Mouse (Mus musculus) Patski (cell line): ENCODE data around the gene Coq5. TPM values are rescaled to one million over a fixed set of nuclear protein-coding genes. Genes with fewer than 3 reads are reported as not detected.

Experiments used
- ATAC-seq: fragments of 100-300 bp; one replicate; pipeline ENCODE4 v1.8.0; 2021
- CTCF ChIA-PET: fragments of 350-600 bp; sonication (Branson Sonifier 250); formaldehyde crosslinking; loops from one replicate; lab custom pipeline; 2022; ENCODE audit warnings: inconsistent platforms; lab: Charles Lee
- POLR2A ChIA-PET: fragments of 350-600 bp; sonication (Branson Sonifier 250); formaldehyde crosslinking; loops from one replicate; lab custom pipeline; 2022; ENCODE audit warnings: antibody characterized with exemption, inconsistent platforms; lab: Charles Lee
- DNase-seq: peaks from one replicate; pipeline ENCODE4 v3.0.0-alpha.2; 2011; ENCODE audit warnings: low read depth, low spot score
- H3K27me3 ChIP-seq: fragments of 371-371 bp; one replicate; pipeline ENCODE4 v1.5.1; 2021
- CTCF ChIP-seq: fragments of 100-300 bp; IDR thresholded peaks from one replicate; pipeline ENCODE4 v1.5.1; 2021
- in situ Hi-C: fragments of 300-500 bp; cut with MboI; formaldehyde crosslinking; loops from 3 replicates; pipeline ENCODE4 v1.11.1; 2018; ENCODE audit warnings: low pct_unique_long_range_greater_than_20kb, mixed read lengths
- polyA plus RNA-seq: library from polyadenylated mRNA; unstranded; gene quantifications from one replicate; pipeline ENCODE4 v1.2.3, GENCODE M21; 2021

Coq5 gene
- polyA plus RNA-seq, 1 experiment from 2014 or later = 49.9 TPM

GRCm38 (mm10) chr5:115319004-115319940 lies 39.8 kb downstream of the Coq5 start:
- peak; percentile 81 for TF ChIP-seq CTCF
- DNase-seq (peak; percentile 76), ATAC-seq (peak; percentile 89)
- H3K27me3 ChIP-seq = no peaks in the 10 kb centered on the region
- in situ Hi-C loops = no loop called here
- POLR2A ChIA-PET = interaction anchor here (0.6 to 2.5 kb wide), 6 partner anchors 8 to 53 kb away, joined by 3 to 14 read pairs (median 4); partner anchors contain the start of genes Gatc and Triap1
- CTCF ChIA-PET = interaction anchor here (0.7 to 2.8 kb wide), 13 partner anchors 10 to 83 kb away, joined by 3 to 13 read pairs (median 4); partner anchors contain the start of gene Dynll1

- ATAC-seq = peak; percentile 10
- no peak for DNase-seq
- CTCF ChIA-PET = interaction anchor here (1.2 kb wide), 1 partner anchor 9 kb away, joined by 3 read pairs; no protein-coding TSS in a partner anchor
- no peak for TF ChIP-seq CTCF
- in situ Hi-C loops = loop anchor here (5.0 kb wide), 1 partner anchor 89 kb away; the partner anchor contains the start of gene Pop5
- POLR2A ChIA-PET = interaction anchor here (0.8 to 1.3 kb wide), 3 partner anchors 16 to 47 kb away, joined by 3 to 4 read pairs (median 3); partner anchors contain the start of gene Coq5
- no peaks in the 10 kb centered on the region for H3K27me3 ChIP-seq
These were observed 46.9 kb downstream of the Coq5 start for GRCm38 (mm10) chr5:115326256-115326831.

- ChIA-PET POLR2A (interaction anchor here (0.6 to 1.7 kb wide), 7 partner anchors 10 to 53 kb away, joined by 3 to 6 read pairs (median 4); partner anchors contain the start of genes Coq5, Gatc and Triap1), CTCF (interaction anchor here (1.8 kb wide), 1 partner anchor 13 kb away, joined by 4 read pairs; no protein-coding TSS in a partner anchor)
- peak; percentile 91 for ATAC-seq
- no peak for TF ChIP-seq CTCF
- in situ Hi-C loops = loop anchor here (5.0 kb wide), 1 partner anchor 90 kb away; the partner anchor contains the start of gene Pop5
- no peaks in the 10 kb centered on the region for H3K27me3 ChIP-seq
- DNase-seq = peak; percentile 74
These were observed 47.6 kb downstream of the Coq5 start, which contains the start of gene Srsf9 for GRCm38 (mm10) chr5:115326875-115327609. Gene Srsf9, plus strand, starts transcription at chr5:115327177.

DNA sequence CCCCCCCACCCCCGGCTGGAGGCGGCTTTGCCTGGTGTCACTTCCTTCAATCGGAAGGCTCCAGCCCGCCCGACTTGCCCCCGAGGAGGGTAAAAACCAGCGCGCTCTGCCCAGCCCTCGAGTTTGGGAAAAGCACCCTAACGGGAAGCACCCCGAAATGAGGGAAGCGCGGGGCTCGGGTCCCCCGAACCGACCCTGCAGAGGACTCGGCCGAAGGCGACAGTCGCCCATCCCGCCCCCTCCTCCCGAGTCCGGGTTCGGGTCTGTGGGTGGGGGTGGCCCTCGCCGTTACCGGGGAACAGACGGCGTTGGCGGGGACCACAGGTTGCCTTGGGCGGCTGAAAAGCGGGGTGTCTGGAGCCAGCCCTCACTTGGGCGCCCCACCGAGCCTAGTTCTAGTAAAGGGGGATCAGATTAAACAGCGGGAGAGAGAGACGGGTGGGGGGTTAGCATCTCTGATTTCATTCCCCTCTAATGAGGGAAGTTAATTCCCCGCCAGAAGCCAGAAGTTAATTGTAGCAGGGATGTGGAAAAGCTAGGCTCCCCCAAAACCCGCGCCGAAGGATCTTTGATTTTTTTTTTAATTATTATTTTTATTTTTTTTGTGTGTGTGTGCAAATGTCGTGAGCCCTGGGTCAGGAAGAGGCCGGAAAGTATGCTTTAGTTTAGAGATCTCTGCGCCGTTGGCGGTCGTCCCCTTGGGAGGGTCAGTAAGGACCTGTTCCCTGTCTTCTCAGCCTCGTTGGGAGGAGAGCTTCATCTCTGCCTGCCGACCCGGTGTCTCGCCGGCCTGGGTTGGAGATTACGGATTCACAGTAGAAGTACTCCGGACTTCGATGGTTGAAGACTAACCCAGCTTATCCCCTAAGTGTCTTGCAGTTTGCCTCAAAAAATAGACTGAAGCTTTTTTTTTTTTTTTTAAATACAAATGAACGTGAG lies 48.4 kb downstream of the Coq5 start:
- ChIA-PET CTCF (interaction anchor here (0.9 to 2.7 kb wide), 3 partner anchors 10 to 20 kb away, joined by 3 to 10 read pairs (median 4); partner anchors contain the start of gene Cox6a1), POLR2A (interaction anchor here (0.6 to 1.7 kb wide), 11 partner anchors 8 to 170 kb away, joined by 3 to 6 read pairs (median 4); partner anchors contain the start of genes Dynll1, Gatc, Mlec and Triap1)
- no peak for TF ChIP-seq CTCF
- in situ Hi-C loops = loop anchor here (5.0 kb wide), 1 partner anchor 91 kb away; the partner anchor contains the start of gene Pop5
- no peak for DNase-seq
- no peak for ATAC-seq
- H3K27me3 ChIP-seq = no peaks in the 10 kb centered on the region

DNA sequence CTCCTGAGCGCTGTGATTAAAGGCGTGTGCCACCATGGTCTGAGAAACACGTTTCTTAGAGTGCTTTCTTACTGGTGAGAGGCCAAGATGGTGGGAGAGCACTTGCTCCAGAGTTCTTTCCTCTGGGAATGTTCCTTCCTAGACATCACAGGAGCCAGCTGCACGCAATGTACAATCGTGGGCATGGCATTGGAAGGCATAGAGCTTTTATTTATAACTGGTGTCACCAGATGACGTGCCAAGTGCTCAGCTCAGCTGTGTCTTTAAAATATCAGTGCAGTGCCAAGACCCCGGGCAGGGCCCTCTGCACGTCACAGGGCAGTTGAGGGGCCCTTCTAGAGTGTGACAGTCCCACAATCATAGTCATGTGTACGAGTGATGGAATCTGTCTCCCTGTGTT lies 51.5 kb downstream of the Coq5 start:
- no peak for ATAC-seq
- H3K27me3 ChIP-seq = no peaks in the 10 kb centered on the region
- no peak for TF ChIP-seq CTCF
- no peak for DNase-seq
- in situ Hi-C loops = no loop called here
- ChIA-PET CTCF (interaction anchor here (1.1 kb wide), 1 partner anchor 34 kb away, joined by 3 read pairs; no protein-coding TSS in a partner anchor), POLR2A (no interaction called here)

GRCm38 (mm10) chr5:115333626-115334025 lies 54.2 kb downstream of the Coq5 start:
- no peak for ATAC-seq
- ChIA-PET CTCF (interaction anchor here (1.2 to 1.8 kb wide), 2 partner anchors 13 to 14 kb away, joined by 3 to 4 read pairs; no protein-coding TSS in a partner anchor), POLR2A (no interaction called here)
- no peaks in the 10 kb centered on the region for H3K27me3 ChIP-seq
- in situ Hi-C loops = no loop called here
- TF ChIP-seq CTCF = no peak
- DNase-seq = no peak

DNA sequence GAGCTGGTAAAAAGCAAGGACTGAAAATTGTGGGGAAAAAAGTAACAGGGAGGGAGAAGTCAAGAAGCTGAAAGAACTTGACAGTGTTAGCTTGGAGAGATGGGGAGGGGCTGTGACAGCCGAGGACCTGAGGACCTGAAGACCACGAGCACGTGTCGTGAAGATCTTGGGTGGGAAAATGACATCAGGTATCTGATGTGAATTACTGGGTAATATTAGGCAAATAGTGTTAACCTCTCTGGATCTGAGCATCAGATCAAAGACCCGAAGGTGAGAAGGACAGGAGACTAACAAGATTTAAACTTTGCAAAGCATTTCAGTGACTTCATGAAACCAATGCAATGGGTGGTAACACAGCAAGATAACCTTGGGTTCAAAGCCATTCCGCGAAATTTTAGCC lies 60.5 kb downstream of the Coq5 start:
- ATAC-seq = no peak
- in situ Hi-C loops = loop anchor here (10.0 kb wide), 1 partner anchor 335 kb away; no protein-coding TSS in a partner anchor
- CTCF ChIA-PET = interaction anchor here (1.5 kb wide), 1 partner anchor 12 kb away, joined by 4 read pairs; no protein-coding TSS in a partner anchor
- no peak for TF ChIP-seq CTCF
- H3K27me3 ChIP-seq = no peaks in the 10 kb centered on the region
- no peak for DNase-seq
- POLR2A ChIA-PET = interaction anchor here (1.2 kb wide), 1 partner anchor 13 kb away, joined by 5 read pairs; the partner anchor contains the start of gene Srsf9
